Mouse (Mus musculus) CD4-positive helper T cell, adult 2 months (primary cell): ENCODE measurements around the gene Tmem108.

ENCODE experiments used
- DNase-seq: peaks from one replicate; pipeline ENCODE4 v3.0.0-alpha.2; 2012; ENCODE audit warnings: low read depth, missing footprints, low spot score

Tmem108 gene

DNA sequence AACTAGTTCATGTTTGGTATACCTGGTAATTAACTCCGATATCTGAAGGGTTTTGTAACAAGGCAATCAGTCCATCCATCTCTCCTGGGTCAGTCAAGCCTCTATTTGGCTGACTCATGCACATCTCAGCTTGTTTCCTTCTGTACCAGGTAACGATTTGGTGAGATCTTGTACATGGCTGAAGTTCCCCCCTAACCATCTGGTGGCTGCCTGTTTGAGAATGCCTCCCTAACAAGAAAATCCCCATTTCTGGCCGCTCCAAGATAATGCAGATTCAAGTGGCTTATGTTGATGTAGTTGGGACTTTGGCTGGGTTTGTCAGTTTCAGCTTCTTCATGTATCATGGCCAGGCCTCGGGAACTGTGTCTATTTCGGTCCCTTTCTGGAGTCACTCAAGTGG is 170.8 kb downstream of the Tmem108 start:
- no peak for DNase-seq

- no peak for DNase-seq
Observed at GRCm38 (mm10) chr9:103584865-103585264, 176.8 kb downstream of the Tmem108 start.

DNA sequence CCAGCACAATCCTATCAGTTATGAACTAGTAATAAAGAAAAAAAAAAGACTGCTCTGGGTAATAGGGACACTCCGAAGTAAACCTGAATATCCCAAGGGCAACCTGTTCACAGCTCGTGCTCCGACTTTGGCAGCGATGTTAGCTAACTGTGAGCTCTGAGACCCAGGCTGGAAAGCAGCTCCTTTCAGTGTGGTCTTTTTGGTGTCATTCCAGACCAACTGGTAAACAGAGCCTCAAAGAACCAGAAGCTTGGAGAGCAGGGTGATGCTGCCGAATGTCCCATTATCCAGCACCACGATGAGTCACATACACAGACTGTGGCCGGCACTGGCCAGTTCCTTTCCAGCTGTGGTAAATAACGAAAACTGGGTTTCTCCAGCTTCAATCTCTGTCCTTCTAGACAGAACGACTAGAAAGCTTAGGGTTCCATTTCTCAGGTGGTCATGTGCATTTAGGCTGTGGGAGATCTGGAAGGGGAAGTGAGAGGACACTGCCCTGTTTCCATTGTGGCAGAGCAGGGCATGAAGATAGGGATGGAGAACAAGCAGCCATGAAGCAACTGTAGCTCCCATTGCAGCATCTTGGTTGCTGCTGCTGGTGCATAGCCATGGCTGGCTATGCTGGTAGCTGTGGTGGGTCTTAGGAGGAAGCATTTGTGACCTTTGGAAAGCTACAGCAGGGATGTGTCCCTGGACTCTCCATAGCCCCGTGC is 179.2 kb downstream of the Tmem108 start:
- DNase-seq: no peak

- DNase-seq: no peak
Observed at GRCm38 (mm10) chr9:103580621-103581020, 181.0 kb downstream of the Tmem108 start.

GRCm38 (mm10) chr9:103580186-103580585 is 181.5 kb downstream of the Tmem108 start:
- no peak for DNase-seq

DNA sequence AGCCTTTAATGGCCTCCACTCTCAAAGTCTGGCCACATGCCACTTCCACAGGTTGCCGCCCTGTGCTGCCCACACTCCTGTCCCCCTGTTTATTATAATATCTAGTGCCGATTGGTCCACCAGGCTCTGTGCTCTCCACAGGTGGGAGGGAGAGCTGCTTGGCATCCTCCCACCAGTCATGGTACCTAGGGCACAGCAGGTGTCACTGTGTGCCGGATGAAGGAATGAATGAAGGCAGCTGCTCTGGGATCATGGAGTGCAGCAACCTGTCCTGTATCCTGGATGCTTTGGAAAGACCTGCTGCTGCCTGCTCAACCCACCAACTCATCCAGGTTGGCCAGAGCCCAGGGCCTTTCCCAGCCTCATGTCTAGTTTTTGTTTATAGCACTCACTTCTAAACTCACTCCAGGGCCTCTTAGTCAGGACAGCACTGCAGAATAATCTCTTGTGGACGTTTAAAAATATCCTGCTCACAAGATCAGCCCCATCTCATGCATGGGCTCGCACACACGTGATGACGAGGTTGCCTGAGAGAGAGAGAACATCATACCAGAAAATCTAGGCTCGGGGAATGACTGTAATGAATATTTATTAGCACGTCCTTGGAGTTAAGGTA is 182.1 kb downstream of the Tmem108 start:
- no peak for DNase-seq

DNA sequence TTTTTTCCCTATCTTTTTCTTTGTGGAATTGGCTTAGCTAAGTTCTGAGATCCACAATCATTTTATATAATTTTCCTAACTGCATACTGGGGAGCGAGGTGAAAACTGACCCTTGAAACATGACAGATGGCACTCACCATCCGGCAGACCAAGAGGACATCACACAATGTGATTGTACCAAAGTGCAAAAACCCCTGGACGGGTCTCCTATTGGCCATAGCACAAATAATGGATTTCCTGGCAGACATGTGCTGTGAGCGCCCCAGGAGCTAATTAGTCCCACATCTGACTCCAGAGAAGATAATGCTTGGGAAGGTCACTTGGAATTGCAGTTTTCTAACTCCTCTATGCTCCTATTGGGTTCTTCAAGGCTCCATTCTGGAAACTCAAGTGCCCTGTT is 183.9 kb downstream of the Tmem108 start:
- DNase-seq: no peak

DNA sequence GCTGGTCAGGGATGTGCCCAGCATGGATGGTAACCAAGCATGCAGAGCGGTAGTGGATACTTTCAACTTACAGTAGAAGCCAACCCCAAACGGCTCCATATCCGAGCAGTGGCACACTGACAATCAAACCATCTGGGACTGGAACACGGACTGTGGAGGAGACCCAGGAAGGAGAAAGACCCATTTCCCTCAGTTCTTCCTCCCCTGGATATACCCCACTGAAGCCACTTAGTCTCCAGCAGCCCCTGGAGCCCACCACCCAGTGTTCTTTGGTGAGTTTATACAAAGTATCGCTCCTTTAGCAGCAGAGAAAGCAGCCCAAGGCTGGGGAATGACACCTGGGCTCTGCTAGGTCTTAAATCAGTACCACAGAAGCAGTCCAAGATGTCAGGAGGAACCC is 184.5 kb downstream of the Tmem108 start:
- DNase-seq: no peak

- no peak for DNase-seq
Observed at GRCm38 (mm10) chr9:103575901-103576300, 185.7 kb downstream of the Tmem108 start.

DNA sequence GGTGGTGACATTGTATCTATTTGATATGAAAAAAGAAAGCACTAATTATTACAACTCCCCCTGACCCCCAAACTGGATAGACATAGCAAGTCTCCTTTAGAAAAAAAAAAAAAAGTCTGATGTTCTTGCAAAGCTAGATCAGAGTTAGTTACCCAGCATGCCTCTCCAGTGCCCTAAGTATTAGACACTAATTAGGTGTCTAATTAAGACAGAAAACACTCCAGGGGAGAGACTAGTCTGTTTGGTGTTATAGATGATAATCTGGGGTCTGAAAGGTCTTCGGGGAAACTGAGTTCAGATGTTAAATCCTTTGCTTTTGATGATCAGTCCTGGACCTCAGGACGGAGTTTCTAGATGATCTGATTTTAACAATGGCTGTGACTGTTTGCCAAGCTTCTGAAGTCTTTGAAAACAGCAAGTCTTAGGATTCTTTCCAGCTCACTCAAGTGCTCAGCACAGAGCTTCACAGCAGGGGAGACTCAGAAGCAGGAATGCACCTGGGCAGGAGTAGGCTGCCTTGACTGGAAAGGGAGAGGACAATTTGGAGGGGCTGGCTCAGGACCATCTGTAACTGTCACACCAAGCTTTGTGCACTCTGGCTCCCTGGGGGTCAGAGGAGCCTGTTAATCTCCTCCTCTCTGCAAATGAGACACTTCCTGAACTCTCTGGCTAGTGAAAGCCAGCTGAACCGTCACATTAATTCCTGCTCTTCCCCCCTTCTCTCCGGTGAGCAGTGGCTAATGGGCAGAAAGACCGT is 187.5 kb downstream of the Tmem108 start:
- DNase-seq: no peak

DNA sequence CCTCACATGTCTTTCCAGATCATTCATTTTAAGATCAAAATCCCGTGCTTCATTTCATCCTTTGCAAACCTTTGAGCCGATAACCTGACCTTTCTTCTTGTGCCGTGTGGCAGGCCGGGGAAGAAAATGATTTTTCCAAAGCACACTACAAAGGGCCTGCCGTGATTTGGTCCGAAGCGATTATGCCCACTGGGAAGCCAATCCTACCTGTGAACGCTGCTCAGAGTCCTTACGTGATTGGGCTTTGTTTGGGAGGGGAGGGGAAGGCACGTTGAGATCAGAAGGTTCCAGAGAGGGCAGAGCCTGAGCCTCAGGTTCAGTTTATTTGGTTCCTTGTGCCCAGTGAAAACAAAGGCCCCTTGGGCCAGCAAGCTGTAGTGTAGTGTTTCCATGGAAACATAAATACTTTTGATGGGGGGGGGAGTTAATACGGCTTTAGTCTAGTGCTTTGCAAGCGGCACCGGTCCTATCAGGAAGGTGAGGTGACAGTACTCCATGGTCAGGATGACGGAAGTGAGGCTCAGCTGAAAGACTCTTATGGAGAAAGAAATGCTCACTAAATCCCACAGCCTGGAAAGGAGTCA is 191.4 kb downstream of the Tmem108 start:
- DNase-seq: no peak

GRCm38 (mm10) chr9:103568983-103569382 is 192.7 kb downstream of the Tmem108 start:
- DNase-seq: no peak

GRCm38 (mm10) chr9:103565186-103565585 is 196.5 kb downstream of the Tmem108 start:
- no peak for DNase-seq

- no peak for DNase-seq
Observed at GRCm38 (mm10) chr9:103563864-103564610, 197.6 kb downstream of the Tmem108 start.

GRCm38 (mm10) chr9:103562063-103562462 is 199.6 kb downstream of the Tmem108 start:
- no peak for DNase-seq

- DNase-seq: no peak
Observed at GRCm38 (mm10) chr9:103558741-103559140, 202.9 kb downstream of the Tmem108 start.

DNA sequence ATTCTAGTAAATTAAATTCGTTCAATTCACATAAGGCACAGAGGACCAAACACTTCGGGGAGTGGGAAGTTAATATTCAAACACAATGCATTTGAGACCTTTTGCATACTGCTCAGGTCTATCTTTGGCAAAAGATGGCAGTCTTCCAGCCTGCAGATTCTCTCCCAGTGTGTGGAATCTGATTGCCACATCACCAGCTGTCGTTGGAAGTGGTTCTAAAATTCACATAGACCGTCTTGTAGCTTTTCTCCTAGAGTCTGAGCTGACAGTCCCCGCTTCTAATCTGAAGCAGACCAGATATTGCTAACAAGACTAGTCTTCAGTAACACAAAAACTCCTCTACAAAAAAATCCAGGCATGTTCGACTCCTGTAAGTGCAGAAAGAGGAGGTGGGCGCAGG is 203.4 kb downstream of the Tmem108 start:
- no peak for DNase-seq

DNA sequence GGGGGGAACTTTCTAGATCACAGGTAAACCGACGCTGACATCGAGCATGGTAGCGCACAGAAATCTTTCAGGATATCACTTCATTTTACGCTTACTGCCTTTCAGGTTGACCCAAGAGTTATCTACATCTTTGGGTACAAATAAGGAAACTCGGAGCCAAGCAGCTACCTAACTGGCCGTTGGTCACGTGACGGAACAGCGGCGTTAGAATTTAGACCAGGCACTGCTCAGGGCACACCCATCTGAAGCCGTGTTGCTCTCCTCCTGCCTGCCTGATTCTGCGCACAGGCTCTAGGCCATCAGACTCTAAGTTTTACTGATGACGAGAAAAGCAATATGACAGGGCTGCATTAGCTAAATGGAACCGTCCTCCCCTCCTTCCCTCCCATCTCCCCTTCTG is 204.6 kb downstream of the Tmem108 start:
- no peak for DNase-seq

GRCm38 (mm10) chr9:103555334-103555733 is 206.3 kb downstream of the Tmem108 start:
- DNase-seq: no peak

GRCm38 (mm10) chr9:103550661-103551248 is 210.9 kb downstream of the Tmem108 start:
- no peak for DNase-seq

- DNase-seq: no peak
Observed at GRCm38 (mm10) chr9:103549178-103549577, 212.5 kb downstream of the Tmem108 start.
